Mouse (Mus musculus) mouse trophoblast stem cell (cell line): ENCODE data around the gene Cdk5r1.
"Not testable (repeated sequence)": the region's sequence is repeated elsewhere in the genome, so short reads cannot be mapped to it uniquely, and the experiment has no call there.

ENCODE experiments used
- in situ Hi-C, 2 experiments: fragments of 300-500 bp; cut with MseI, MboI; formaldehyde crosslinking; loops; 2 replicates in 1 of 2; 3 replicates in 1 of 2; pipeline ENCODE4 v1.15.1; 2025

The Cdk5r1 gene

DNA sequence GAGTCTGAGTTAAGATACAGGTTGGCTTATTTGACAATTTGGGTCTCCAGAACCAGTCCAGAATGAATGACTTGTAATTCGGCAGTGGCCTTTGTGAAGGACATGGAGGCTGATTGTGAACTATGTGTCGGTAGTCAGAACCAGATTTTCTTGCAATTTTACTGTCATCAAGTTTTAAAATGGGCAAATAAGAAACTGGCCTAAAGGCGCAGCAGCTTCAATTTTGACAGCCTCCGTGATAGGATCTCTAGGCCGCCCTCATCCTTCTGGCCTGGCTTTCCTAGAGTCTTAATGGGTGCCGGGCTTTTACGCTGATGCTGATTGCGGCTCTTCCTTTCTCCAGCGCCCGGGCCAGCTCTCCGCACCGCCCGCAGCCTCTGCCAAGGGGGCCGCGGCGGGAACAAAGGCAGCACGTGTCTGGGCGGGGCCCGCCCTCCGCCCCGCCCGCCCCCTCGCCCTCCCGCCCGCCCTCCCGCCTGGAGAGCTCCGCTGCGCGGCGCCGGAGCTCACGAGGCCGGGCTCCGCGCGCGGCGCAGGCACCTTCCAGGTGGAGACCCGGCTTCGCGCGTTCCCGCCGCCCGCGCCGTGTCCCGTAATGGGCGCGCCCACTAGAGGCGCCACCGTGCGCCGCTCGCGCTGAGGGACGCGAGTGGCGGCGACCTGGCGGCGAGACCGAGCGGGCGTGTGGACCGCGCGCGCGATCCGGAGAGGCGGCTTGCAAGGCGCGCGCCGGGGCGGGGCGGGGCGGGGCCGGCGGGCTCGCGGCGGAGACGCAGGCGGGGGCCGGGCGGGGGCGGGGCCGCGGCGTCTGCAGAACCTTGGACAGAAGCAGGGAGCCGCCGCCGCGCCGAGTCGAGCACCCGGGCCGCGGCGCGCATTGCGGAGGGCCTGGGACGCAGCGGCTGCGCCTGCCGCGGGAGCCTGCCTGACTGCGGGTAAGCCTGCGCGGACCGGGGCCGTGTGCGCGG is at the start of gene Cdk5r1:
Cdk5r1 (plus strand) TSS at position 802 of the 968 bp plus-strand sequence.
- in situ Hi-C loops: no loop called here

- in situ Hi-C loops: no loop called here
Measured at GRCm38 (mm10) chr11:80428381-80429008, 48.3 kb upstream of the Cdk5r1 start, which contains the start of gene Psmd11. TSS of gene Psmd11 (plus strand) at chr11:80428615.

DNA sequence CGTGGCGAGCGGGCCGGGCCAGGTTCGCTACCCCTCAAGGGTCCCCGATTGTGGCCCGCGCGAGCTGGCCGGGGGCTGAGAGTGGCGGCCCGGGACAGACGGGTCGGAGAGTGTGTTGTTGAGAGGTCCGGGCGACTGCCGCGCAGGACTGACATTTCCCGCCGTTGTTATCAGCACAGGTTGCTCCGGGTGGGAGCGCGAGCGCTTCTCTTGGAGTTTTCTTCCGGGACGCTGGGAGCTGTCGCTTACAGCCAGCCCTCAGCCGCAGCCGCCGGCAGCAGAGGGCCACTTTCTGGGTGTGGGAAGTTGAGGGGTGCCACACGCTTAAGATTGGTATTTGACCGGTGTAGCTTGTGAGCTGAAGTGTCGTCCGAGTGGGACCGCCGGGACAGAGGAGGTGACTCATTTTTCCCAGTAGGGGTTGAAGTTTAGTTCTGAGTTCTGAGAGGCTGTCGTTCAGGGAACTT is 47.8 kb upstream of the Cdk5r1 start:
- in situ Hi-C loops: no loop called here

DNA sequence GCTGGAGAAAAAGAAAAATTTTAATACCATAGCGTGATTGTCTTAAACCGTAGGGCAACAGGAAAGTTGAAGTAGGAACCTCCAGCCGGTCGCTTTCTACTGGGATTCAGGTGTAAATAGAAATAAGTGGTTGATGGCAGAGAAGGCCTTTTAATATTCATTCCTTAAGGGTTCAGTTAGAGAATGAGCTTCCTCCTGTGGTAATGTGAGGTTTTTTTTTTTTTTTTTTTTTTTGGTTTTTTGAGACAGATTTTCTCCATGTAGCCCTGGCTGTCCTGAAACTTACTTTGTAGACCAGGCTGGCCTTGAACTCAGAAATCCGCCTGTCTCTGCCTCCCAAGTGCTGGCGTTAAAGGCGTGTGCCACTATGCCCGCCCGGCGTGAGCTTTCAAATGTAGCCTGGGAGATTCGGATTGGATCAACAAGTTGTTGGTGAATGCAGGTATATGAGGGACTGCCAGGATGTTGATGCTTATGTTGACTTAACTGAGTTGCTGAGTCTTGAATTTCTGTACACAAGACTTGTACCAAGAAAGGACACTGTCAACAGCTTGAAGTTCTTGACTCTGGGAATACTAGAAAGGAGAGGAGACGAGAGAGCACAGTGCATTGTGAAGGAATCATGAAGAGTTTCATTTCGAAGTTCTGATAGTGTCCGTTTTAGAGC is 47.2 kb upstream of the Cdk5r1 start:
- in situ Hi-C loops: no loop called here

DNA sequence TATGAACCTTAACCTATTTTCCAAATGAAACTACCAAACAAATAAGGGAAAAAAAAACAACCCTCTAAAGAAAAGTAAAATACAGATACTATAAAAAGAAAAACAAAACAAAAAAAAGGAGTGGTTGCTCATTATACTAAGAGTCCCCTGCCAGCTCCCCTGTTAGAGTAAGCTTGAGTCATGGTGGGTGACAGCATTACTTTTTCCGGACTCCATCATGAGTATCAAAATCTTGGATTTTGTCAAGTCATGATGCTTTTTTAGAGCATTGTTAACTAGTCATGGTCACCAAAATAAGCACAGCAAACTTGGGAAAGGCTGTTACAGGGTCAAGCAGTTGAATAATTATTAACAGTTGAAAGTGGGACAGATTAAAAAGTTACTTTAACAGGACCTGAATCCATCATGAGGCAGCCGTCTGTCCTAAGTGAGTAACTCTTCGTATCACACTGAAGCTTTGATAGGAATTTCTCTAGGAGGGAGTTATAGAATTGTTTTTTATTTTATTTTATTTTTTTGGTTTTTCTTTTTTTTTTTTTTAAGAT is 46.4 kb upstream of the Cdk5r1 start:
- in situ Hi-C loops: no loop called here

- in situ Hi-C loops: no loop called here
Measured at GRCm38 (mm10) chr11:80446916-80447315, 29.9 kb upstream of the Cdk5r1 start.

DNA sequence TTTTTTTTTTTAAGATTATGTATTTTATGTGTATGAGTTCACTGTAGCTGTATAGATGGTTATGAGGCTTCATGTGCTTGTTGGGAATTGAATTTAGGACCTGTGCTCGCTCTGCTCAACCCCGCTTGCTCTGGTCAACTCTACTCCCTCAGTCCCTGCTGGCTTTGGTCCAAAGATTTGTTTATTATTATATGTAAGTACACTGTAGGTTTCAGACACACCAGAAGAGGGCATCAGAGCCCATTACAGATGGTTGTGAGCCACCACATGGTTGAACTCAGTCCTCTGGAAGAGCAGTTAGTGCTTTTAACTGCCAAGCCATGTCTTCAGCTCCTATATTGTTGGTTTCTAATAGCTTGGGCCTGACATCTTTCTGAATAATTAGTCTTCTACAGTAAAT is 27.0 kb upstream of the Cdk5r1 start:
- in situ Hi-C loops: no loop called here

- in situ Hi-C loops: no loop called here
Measured at GRCm38 (mm10) chr11:80452242-80452641, 24.6 kb upstream of the Cdk5r1 start.

- in situ Hi-C loops: no loop called here
Measured at GRCm38 (mm10) chr11:80453198-80453597, 23.6 kb upstream of the Cdk5r1 start.

DNA sequence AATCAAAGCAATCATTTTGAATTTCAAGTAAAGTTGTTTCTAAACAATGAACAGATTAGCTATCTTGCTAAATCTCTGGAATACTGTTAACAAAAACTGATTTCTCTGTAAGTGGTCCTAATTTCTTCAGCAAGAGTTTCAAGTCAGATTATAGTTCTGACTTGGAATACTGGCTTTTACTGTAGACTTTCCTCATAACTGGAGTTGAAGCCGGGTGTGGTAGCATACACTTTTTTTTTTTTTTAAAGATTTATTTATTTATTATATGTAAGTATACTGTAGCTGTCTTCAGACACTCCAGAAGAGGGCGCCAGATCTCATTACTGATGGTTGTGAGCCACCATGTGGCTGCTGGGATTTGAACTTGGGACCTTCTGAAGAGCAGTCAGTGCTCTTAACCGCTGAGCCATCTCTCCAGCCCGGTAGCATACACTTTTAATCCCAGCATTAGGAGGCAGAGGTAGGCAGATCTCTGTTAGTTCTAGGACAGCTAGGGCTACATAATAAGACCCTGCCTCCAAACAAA is 13.2 kb upstream of the Cdk5r1 start:
- in situ Hi-C loops: not testable (repeated sequence)

DNA sequence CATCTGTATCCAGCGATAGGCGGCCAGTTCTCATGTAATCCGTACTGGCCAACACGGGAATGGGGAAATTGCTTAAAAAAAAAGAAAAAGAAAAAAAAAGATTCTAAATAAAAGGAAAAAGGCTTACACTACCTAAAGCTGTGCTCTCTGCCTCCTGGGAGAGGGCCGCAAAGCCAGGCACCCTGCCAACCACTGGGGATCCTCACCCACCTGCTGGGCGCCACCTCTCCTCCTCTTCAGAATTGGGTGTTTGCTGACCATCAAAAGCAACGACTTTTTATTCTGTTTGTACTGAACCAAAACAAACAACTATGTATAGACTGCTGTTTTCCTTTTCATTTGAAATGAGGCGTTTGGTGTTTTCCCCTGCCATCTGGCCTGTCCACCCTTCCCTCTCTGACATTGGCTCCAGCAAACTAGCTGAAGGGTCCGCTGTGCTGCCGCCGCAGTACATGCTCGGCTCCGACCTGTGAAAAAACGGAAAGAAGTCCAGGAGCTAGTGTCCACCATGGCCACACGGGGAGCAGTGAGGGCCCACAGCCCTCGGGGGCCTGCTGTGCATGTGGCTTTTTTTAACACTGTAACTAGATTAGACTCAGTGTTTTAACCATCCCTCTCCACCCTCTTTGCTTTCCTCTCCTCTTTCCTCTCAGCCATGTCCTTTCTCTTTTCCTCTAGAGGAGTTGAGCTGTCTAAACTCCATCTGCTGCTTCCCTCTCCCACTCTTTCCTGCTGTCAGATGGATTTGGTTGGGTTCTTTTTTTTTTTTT is 4.8 kb upstream of the Cdk5r1 start:
- in situ Hi-C loops: no loop called here

DNA sequence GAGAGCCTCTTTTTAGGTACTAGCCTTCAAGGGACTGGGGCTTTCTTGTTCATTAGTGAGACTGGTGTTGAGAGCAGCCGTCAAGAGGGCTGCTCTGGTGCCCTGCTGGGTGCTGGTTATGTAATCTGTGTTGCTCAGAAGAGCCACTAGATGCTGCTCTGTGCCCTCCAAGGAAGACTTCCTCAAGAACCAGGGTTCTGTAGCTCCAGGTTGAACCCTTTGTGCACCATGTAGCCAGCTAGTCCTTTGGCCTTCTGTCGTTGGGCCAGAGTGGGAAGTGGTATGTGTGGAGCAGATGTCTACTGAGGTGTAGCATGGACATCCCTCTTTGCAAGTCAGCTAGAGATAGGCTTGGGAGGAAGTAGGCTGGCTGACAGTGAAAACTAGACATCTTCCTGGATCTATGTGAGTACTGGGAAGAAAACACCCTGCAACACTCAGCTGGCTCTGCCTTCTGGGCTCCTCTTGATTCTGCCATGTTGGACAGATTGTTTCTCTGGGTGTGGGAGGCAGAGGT is 2.6 kb upstream of the Cdk5r1 start:
- in situ Hi-C loops: no loop called here

DNA sequence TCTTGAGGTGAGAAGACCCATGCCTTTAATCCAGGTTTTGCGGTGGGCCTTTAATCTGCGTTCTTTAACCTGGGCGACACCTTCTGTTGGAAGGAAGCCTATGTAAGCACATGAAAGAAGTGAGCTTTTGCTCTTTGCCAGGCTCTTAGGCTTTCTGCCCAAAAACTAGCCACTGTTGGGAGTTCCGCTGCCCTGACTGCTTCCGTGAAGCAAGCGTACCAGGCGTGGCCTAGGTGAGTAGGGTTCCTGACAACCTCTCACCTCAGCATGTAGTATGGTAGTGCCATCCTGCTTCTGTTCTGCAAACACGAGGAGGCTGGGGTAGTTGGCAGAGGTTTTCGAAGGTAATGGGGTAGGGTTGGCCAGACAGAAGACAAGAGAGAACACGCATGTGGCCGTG is 2.0 kb upstream of the Cdk5r1 start:
- in situ Hi-C loops: no loop called here

- in situ Hi-C loops: no loop called here
Measured at GRCm38 (mm10) chr11:80475544-80475943, 1.3 kb upstream of the Cdk5r1 start.

DNA sequence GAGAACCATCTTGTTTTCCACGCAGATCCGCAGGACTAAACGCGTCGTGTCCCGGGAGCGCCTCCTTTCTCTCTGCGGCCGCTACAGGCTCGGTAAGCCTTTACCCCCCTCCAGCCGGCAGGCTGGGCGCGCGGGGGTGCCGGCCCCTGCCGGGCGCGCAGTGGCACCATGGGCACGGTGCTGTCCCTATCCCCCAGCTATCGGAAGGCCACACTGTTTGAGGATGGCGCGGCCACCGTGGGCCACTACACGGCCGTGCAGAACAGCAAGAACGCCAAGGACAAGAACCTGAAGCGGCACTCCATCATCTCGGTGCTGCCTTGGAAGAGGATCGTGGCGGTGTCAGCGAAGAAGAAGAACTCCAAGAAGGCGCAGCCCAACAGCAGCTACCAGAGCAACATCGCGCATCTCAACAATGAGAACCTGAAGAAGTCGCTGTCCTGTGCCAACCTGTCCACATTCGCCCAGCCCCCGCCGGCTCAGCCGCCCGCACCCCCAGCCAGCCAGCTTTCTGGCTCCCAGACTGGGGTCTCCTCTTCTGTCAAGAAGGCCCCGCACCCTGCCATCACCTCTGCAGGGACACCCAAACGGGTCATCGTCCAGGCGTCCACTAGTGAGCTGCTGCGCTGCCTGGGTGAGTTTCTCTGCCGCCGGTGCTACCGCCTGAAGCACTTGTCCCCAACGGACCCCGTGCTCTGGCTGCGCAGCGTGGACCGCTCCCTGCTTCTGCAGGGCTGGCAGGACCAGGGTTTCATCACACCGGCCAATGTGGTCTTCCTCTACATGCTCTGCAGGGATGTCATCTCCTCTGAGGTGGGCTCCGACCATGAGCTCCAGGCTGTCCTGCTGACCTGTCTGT is 747 bp downstream of the Cdk5r1 start:
- in situ Hi-C loops: no loop called here

DNA sequence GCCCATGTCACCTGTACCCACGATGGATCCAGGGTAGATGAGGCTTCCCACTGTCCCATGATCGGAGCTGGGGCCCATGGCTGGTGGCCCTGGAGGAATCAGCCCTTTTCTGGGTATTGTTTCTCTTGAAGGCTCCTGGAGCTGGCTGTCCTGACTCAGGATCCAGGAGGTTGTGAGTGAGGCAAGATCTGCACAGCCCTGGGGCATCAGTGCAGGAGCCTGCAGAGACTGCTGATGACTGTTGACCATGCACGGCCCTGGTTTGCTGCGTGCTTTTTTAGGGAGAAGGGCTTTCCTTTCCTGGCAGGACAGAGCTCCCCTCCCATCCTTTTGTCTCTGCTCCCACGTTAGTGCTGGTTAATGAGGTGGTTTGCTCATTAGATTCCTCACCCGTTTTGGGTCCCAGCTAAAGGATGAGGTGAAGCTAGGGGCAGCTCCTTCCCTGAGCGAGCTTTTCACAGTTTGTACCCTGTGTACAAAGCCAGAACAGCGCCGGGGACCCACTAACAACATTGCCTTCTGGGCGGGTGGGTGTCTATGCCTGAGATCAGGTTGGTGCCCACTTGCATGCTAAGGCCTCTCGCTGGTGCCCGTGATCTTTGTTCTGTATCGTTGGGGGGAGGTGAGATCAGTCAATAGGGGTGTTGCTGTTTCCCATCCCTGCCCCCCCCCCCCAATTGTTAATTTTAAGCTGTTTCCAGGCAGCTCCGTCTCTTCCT is 2.0 kb downstream of the Cdk5r1 start:
- in situ Hi-C loops: no loop called here

DNA sequence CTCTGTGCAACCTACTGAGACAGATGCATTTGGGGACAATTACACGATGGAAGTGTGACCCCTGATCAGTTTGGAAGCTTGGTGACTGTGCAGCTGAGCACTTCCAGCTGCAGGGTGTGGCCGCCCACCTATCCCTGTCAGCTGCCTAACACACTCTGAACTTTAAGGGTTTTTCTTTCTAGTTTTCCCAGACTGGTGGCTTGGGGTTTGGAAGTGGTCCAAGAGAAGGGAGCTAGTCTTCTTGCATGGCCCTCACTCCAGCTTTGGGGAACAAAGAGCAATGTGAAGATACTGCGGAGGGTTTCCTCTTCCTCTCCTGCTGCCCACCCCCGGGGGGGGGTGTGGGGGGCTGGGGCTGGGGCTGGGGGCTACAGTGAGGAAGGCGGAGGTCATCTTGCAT is 2.6 kb downstream of the Cdk5r1 start:
- in situ Hi-C loops: no loop called here

- in situ Hi-C loops: loop anchor here in 1 of 2 experiments (5.0 kb wide), 1 partner anchor 82 kb away; no protein-coding TSS in a partner anchor
Measured at GRCm38 (mm10) chr11:80479906-80480866, 3.4 kb downstream of the Cdk5r1 start.
